Mouse (Mus musculus) MEL (cell line): ENCODE measurements at regions not wholly inside any gene's neighbourhood (a gene's known extent, or its start where the extent isn't known, plus 50 kb on each side); places are given as distances from the start of the nearest gene placed in this dataset.

Experiments used
- DNase-seq: peaks from one replicate; pipeline ENCODE4 v3.0.0; 2011; ENCODE audit warnings: low read depth, low spot score
- H3K27ac ChIP-seq: 2 replicates; pipeline ENCODE4 v1.5.1; 2012; ENCODE audit warnings: low read depth, mild to moderate bottlenecking, control low read depth, low read length, moderate library complexity; ENCODE audit not compliant: control insufficient read depth
- H3K27me3 ChIP-seq, 2 experiments: fragments of 150-350 bp in 1 of 2; sonication (generic) in 1 of 2; 2 replicates each; pipeline ENCODE4 v1.6.1; 2012; ENCODE audit warnings: low read length in 2 of 2, mild to moderate bottlenecking in 2 of 2, improper control_type of control experiment in 1 of 2, moderate library complexity in 1 of 2; ENCODE audit not compliant: insufficient read depth in 2 of 2, control insufficient read depth in 1 of 2
- H3K36me3 ChIP-seq, 2 experiments: 2 replicates each; pipeline ENCODE4 v1.6.1; 2012 to 2014; ENCODE audit warnings: low read length in 2 of 2, improper control_type of control experiment in 1 of 2, inconsistent platforms in 1 of 2, mild to moderate bottlenecking in 1 of 2; ENCODE audit not compliant: insufficient read depth in 2 of 2, control insufficient read depth in 1 of 2
- H3K4me1 ChIP-seq, 2 experiments: fragments of 150-350 bp in 1 of 2; sonication (generic) in 1 of 2; 2 replicates each; pipeline ENCODE4 v1.6.1; 2012; ENCODE audit warnings: low read length in 2 of 2, improper control_type of control experiment in 1 of 2, mild to moderate bottlenecking in 1 of 2; ENCODE audit not compliant: insufficient read depth in 2 of 2, control insufficient read depth in 1 of 2
- H3K4me3 ChIP-seq, 2 experiments: fragments of 150-350 bp in 1 of 2; sonication (generic) in 1 of 2; 2 replicates each; pipeline ENCODE4 v1.5.1; 2012; ENCODE audit warnings: low read depth in 2 of 2, low read length in 2 of 2, mild to moderate bottlenecking in 2 of 2, moderate library complexity in 2 of 2, control low read depth in 1 of 2, improper control_type of control experiment in 1 of 2; ENCODE audit not compliant: control insufficient read depth in 1 of 2, insufficient read depth in 1 of 2
- H3K79me2 ChIP-seq: 2 replicates; pipeline ENCODE4 v1.6.1; 2012; ENCODE audit warnings: mild to moderate bottlenecking, low read length, moderate library complexity; ENCODE audit not compliant: control insufficient read depth, poor library complexity, insufficient read depth
- H3K9ac ChIP-seq: 2 replicates; pipeline ENCODE4 v1.6.1; 2012; ENCODE audit warnings: low read depth, mild to moderate bottlenecking, control low read depth, low read length, moderate library complexity; ENCODE audit not compliant: control insufficient read depth, poor library complexity, severe bottlenecking
- H3K9me3 ChIP-seq: fragments of 150-350 bp; sonication (generic); replicated peaks from 2 replicates; pipeline ENCODE4 v1.6.1; 2012; ENCODE audit warnings: mild to moderate bottlenecking, low read length, improper control_type of control experiment, moderate library complexity; ENCODE audit not compliant: insufficient read depth
- E2F4 ChIP-seq: IDR thresholded peaks from 2 replicates; pipeline ENCODE4 v1.6.1; 2011; ENCODE audit warnings: low read depth, low read length, improper control_type of control experiment, borderline replicate concordance
- EP300 ChIP-seq, 2 experiments: IDR thresholded peaks; 2 replicates each; pipeline ENCODE4 v1.6.1; 2011; ENCODE audit warnings: improper control_type of control experiment in 2 of 2, low read length in 2 of 2, low read depth in 1 of 2, mild to moderate bottlenecking in 1 of 2
- ETS1 ChIP-seq: IDR thresholded peaks from 2 replicates; pipeline ENCODE4 v1.6.1; 2012; ENCODE audit warnings: low read depth, mild to moderate bottlenecking, inconsistent platforms, low read length, improper control_type of control experiment, moderate library complexity
- MAZ ChIP-seq: IDR thresholded peaks from 2 replicates; pipeline ENCODE4 v1.6.1; 2012; ENCODE audit warnings: low read depth, mild to moderate bottlenecking, inconsistent platforms, low read length, improper control_type of control experiment
- MYB ChIP-seq: IDR thresholded peaks from 2 replicates; pipeline ENCODE4 v1.6.1; 2011; ENCODE audit warnings: mild to moderate bottlenecking, low read depth, low read length, improper control_type of control experiment
- NELFE ChIP-seq: IDR thresholded peaks from 2 replicates; pipeline ENCODE4 v1.6.1; 2011; ENCODE audit warnings: low read depth, low read length, improper control_type of control experiment
- NRF1 ChIP-seq: IDR thresholded peaks from 2 replicates; pipeline ENCODE4 v1.6.1; 2014; ENCODE audit warnings: low read depth, mild to moderate bottlenecking, inconsistent platforms, low read length, improper control_type of control experiment, moderate library complexity; ENCODE audit not compliant: poor library complexity, insufficient read depth, severe bottlenecking
- POLR2AphosphoS2 ChIP-seq: IDR thresholded peaks from 2 replicates; pipeline ENCODE4 v1.6.1; 2011; ENCODE audit warnings: low read length, improper control_type of control experiment
- RCOR1 ChIP-seq: IDR thresholded peaks from 2 replicates; pipeline ENCODE4 v1.6.1; 2012; ENCODE audit warnings: low read depth, mild to moderate bottlenecking, inconsistent platforms, low read length, improper control_type of control experiment
- SIN3A ChIP-seq: IDR thresholded peaks from 2 replicates; pipeline ENCODE4 v1.6.1; 2012; ENCODE audit warnings: low read length, improper control_type of control experiment, inconsistent platforms
- TAL1 ChIP-seq: IDR thresholded peaks from 2 replicates; pipeline ENCODE4 v1.6.1; 2012; ENCODE audit warnings: mild to moderate bottlenecking, inconsistent platforms, low read length, moderate library complexity, mixed read lengths
- TCF12 ChIP-seq: IDR thresholded peaks from 2 replicates; pipeline ENCODE4 v1.6.1; 2014; ENCODE audit warnings: low read depth, mild to moderate bottlenecking, inconsistent platforms, low read length, improper control_type of control experiment, moderate library complexity
- USF1 ChIP-seq: IDR thresholded peaks from 2 replicates; pipeline ENCODE4 v1.6.1; 2014; ENCODE audit warnings: low read depth, mild to moderate bottlenecking, inconsistent platforms, low read length, improper control_type of control experiment, moderate library complexity
- USF2 ChIP-seq, 2 experiments: IDR thresholded peaks; 2 replicates each; pipeline ENCODE4 v1.6.1; 2011 to 2012; ENCODE audit warnings: improper control_type of control experiment in 2 of 2, low read length in 2 of 2, borderline replicate concordance in 1 of 2, inconsistent platforms in 1 of 2, low read depth in 1 of 2, mild to moderate bottlenecking in 1 of 2; ENCODE audit not compliant: insufficient read depth in 1 of 2
- ZC3H11A ChIP-seq: IDR thresholded peaks from 2 replicates; pipeline ENCODE4 v1.6.1; 2012; ENCODE audit warnings: low read depth, mild to moderate bottlenecking, inconsistent platforms, low read length, improper control_type of control experiment

- no peaks in the 10 kb centered on the region for H3K79me2 ChIP-seq
- H3K27me3 ChIP-seq: no peaks in the 10 kb centered on the region
- no peaks in the 10 kb centered on the region for H3K36me3 ChIP-seq
- H3K27ac ChIP-seq: no peak overlapping the region
- TF ChIP-seq EP300 (IDR thresholded peaks at IDR 0.05; ENCODE audit: low read depth in 1 of 2, low read length in 2 of 2): no peak
- TF ChIP-seq MAZ: no peak
- no peak for TF ChIP-seq MYB
- no peak for TF ChIP-seq ZC3H11A
- TF ChIP-seq USF1: no peak
- no peak for TF ChIP-seq USF2 (IDR thresholded peaks at IDR 0.05; ENCODE audit: borderline replicate concordance in 1 of 2, insufficient read depth in 1 of 2, low read depth in 1 of 2, low read length in 2 of 2)
- H3K4me3 ChIP-seq: no peak overlapping the region
- no peak for DNase-seq
- H3K4me1 ChIP-seq: no peaks in the 10 kb centered on the region
- no peaks in the 10 kb centered on the region for H3K9me3 ChIP-seq
- no peak overlapping the region for H3K9ac ChIP-seq
Measured at GRCm38 (mm10) chr4:127647189-127647588, 289.2 kb upstream of the Gjb5 start.

- no peaks in the 10 kb centered on the region for H3K36me3 ChIP-seq
- H3K9me3 ChIP-seq: no peaks in the 10 kb centered on the region
- H3K4me1 ChIP-seq: no peaks in the 10 kb centered on the region
- TF ChIP-seq RCOR1: no peak
- no peak for TF ChIP-seq E2F4
- no peak for TF ChIP-seq SIN3A
- TF ChIP-seq, all 39 proteins: peak for 0
- H3K27ac ChIP-seq: no peak overlapping the region
- no peaks in the 10 kb centered on the region for H3K27me3 ChIP-seq
- DNase-seq: no peak
- H3K79me2 ChIP-seq: no peaks in the 10 kb centered on the region
- H3K4me3 ChIP-seq: no peak overlapping the region
- no peak overlapping the region for H3K9ac ChIP-seq
Measured at GRCm38 (mm10) chr4:127640251-127641085, 282.5 kb upstream of the Gjb5 start.

DNA sequence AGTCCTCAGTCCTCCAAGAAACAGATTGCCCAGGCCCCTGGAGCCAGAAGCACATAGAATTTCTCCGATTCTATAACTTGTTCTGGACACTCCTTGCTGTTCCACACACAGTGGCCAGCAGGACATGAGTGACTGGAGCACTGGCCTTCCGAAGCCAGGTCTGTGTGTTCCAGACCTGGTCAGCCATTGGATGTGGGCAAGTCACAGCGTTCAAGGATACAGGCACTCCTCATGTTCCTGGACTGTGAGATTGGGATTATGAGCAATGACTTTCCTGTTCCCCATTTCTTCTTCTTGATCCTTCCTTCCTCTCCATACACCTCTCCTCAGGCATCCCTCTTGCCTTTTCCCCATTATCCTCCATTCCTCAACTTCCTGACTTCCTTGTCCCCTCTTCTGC lies 281.8 kb upstream of the Gjb5 start:
- Histone ChIP-seq H3K9ac (no peak overlapping the region), H3K4me3 (no peak overlapping the region), H3K9me3 (no peaks in the 10 kb centered on the region), H3K36me3 (no peaks in the 10 kb centered on the region), H3K27ac (no peak overlapping the region), H3K4me1 (no peaks in the 10 kb centered on the region), H3K27me3 (no peaks in the 10 kb centered on the region), H3K79me2 (no peaks in the 10 kb centered on the region)
- DNase-seq: no peak
- no peak for TF ChIP-seq USF1
- no peak for TF ChIP-seq ETS1
- no peak for TF ChIP-seq USF2 (IDR thresholded peaks at IDR 0.05; ENCODE audit: borderline replicate concordance in 1 of 2, insufficient read depth in 1 of 2, low read depth in 1 of 2, low read length in 2 of 2)
- TF ChIP-seq MAZ: no peak
- no peak for TF ChIP-seq TAL1
- no peak for TF ChIP-seq NELFE
- no peak for TF ChIP-seq TCF12
- TF ChIP-seq POLR2AphosphoS2: no peak
- no peak for TF ChIP-seq NRF1
